Mouse (Mus musculus) midbrain, embryonic 14.5 days (tissue): Measurements from ENCODE around the gene Phf20. TPM values are rescaled to one million over a fixed set of nuclear protein-coding genes. Genes with fewer than 3 reads are reported as not detected.

Experiments used
- ATAC-seq: fragments of 200-750 bp; cut with Nextera tagmentation; 2 replicates; pipeline ENCODE4 v1.8.0; 2017; ENCODE audit warnings: moderate number of reproducible peaks, moderate library complexity; ENCODE audit not compliant: low FRiP score, low TSS enrichment
- DNase-seq: peaks from one replicate; pipeline ENCODE4 v3.0.0-alpha.2; 2015
- H3K27ac ChIP-seq: fragments of 300-500 bp; sonication (generic); replicated peaks from 2 replicates; pipeline ENCODE4 v1.5.1; 2014; ENCODE audit warnings: mild to moderate bottlenecking, low read depth, low read length, moderate library complexity
- H3K27me3 ChIP-seq: fragments of 300-500 bp; sonication (generic); 2 replicates; pipeline ENCODE4 v1.6.1; 2014; ENCODE audit warnings: low read length, control low read depth, mixed read lengths; ENCODE audit not compliant: control insufficient read depth, insufficient read depth
- H3K36me3 ChIP-seq: fragments of 300-500 bp; sonication (generic); 2 replicates; pipeline ENCODE4 v1.6.1; 2014; ENCODE audit warnings: low read length, control low read depth; ENCODE audit not compliant: control insufficient read depth, insufficient read depth
- H3K4me1 ChIP-seq: fragments of 300-500 bp; sonication (generic); 2 replicates; pipeline ENCODE4 v1.6.1; 2014; ENCODE audit warnings: mild to moderate bottlenecking, antibody characterized with exemption, low read length, control low read depth; ENCODE audit not compliant: control insufficient read depth, insufficient read depth
- H3K4me2 ChIP-seq: fragments of 300-500 bp; sonication (generic); 2 replicates; pipeline ENCODE4 v1.6.1; 2014; ENCODE audit warnings: mild to moderate bottlenecking, low read length, moderate library complexity
- H3K4me3 ChIP-seq: fragments of 300-500 bp; sonication (generic); replicated peaks from 2 replicates; pipeline ENCODE4 v1.5.1; 2014; ENCODE audit warnings: low read depth, low read length
- H3K9ac ChIP-seq: fragments of 300-500 bp; sonication (generic); replicated peaks from 2 replicates; pipeline ENCODE4 v1.6.1; 2014; ENCODE audit warnings: mild to moderate bottlenecking, low read length, moderate library complexity
- H3K9me3 ChIP-seq: fragments of 300-500 bp; sonication (generic); 2 replicates; pipeline ENCODE4 v1.6.1; 2016; ENCODE audit warnings: low read length, control low read depth, mixed read lengths; ENCODE audit not compliant: control insufficient read depth
- WGBS: fragments of 180-500 bp; shearing (Covaris S2); extraction: QIAGEN DNeasy Blood & Tissue Kit; methylation state at CpG from one replicate; pipeline ENCODE4 v1.1.7; 2014; 5-methylcytosine and 5-hydroxymethylcytosine counted together
- microRNA-seq: library from miRNA; unstranded; fragments of <30 nt; microRNA quantifications from one replicate; pipeline ENCODE4, GENCODE M21; 2016
- polyA plus RNA-seq: library from polyadenylated mRNA; unstranded; fragments of >200 nt; fragmentation: Nextera tagmentation; extraction: Ambion mirVana; gene quantifications from 2 replicates; pipeline ENCODE4 v1.2.1, GENCODE M21; 2014

The Phf20 gene
- polyA plus RNA-seq, 1 experiment from 2014 or later = 120 TPM

- no peak for ATAC-seq
- Histone ChIP-seq H3K27ac (no peak overlapping the region), H3K4me1 (peaks cover 3% of the 10 kb centered on the region; the same call in 1 of the 2 replicates), H3K4me3 (no peak overlapping the region), H3K36me3 (no peaks in the 10 kb centered on the region), H3K4me2 (no peak overlapping the region), H3K9me3 (no peaks in the 10 kb centered on the region), H3K27me3 (no peaks in the 10 kb centered on the region), H3K9ac (no peak overlapping the region)
- no peak for DNase-seq
- 80% methylated on average over 8 of the region's 8 CpGs for WGBS
Observed at GRCm38 (mm10) chr2:156352413-156353165, 156.3 kb downstream of the Phf20 start.

- no peak for ATAC-seq
- H3K27me3 ChIP-seq = no peaks in the 10 kb centered on the region
- H3K9me3 ChIP-seq = no peaks in the 10 kb centered on the region
- H3K36me3 ChIP-seq = no peaks in the 10 kb centered on the region
- DNase-seq = peak; percentile 17
- 0 out of 2 replicates have a peak overlapping the region, but pooled peaks have one; percentile 32 for H3K27ac ChIP-seq
- WGBS = 55% methylated on average over 7 of the region's 7 CpGs
- H3K9ac ChIP-seq = no peak overlapping the region
- peaks cover 3% of the 10 kb centered on the region; the same call in 1 of the 2 replicates for H3K4me1 ChIP-seq
- no peak overlapping the region for H3K4me3 ChIP-seq
- H3K4me2 ChIP-seq = no peak overlapping the region
Observed at GRCm38 (mm10) chr2:156353265-156353692, 157.0 kb downstream of the Phf20 start.

GRCm38 (mm10) chr2:156356031-156356430 lies 159.8 kb downstream of the Phf20 start:
- H3K36me3 ChIP-seq = no peaks in the 10 kb centered on the region
- peak; percentile 61 for DNase-seq
- 45% methylated on average over 7 of the region's 7 CpGs for WGBS
- H3K4me3 ChIP-seq = no peak overlapping the region
- H3K4me1 ChIP-seq = peaks cover 3% of the 10 kb centered on the region; the same call in 1 of the 2 replicates
- no peak overlapping the region for H3K27ac ChIP-seq
- no peak overlapping the region for H3K4me2 ChIP-seq
- no peaks in the 10 kb centered on the region for H3K27me3 ChIP-seq
- H3K9me3 ChIP-seq = no peaks in the 10 kb centered on the region
- ATAC-seq = no peak
- no peak overlapping the region for H3K9ac ChIP-seq

Small RNAs within 50 kb of the gene (microRNA-seq; reads per million reads assigned to microRNA genes)
- gene Gm22759 = not detected

Other genes starting within 250 kb of the Phf20 start
- 10.6 and 12.8 TPM in 2 replicates for gene Cep250, start 240.0 kb upstream of the Phf20 start, polyA plus RNA-seq
- 1.5 and 1.7 TPM in 2 replicates for gene 6430550D23Rik, start 188.5 kb upstream of the Phf20 start, polyA plus RNA-seq
- gene Ergic3, start 188.4 kb upstream of the Phf20 start, polyA plus RNA-seq = 379 and 435 TPM in 2 replicates
- 0.09 TPM in 1 of 2 replicates, not detected in the other for gene Fer1l4, start 143.5 kb upstream of the Phf20 start, polyA plus RNA-seq
- 4.7 and 6.0 TPM in 2 replicates for gene Spag4, start 131.3 kb upstream of the Phf20 start, polyA plus RNA-seq
- gene Cpne1, start 84.5 kb upstream of the Phf20 start, polyA plus RNA-seq = 21.4 and 23.2 TPM in 2 replicates
- gene Rbm12, start 84.5 kb upstream of the Phf20 start, polyA plus RNA-seq = 23.6 and 34.0 TPM in 2 replicates
- 5.8 and 19.2 TPM in 2 replicates for gene Gm28036, start 69.4 kb upstream of the Phf20 start, polyA plus RNA-seq
- gene Romo1, start 52.4 kb upstream of the Phf20 start, polyA plus RNA-seq = 413 and 563 TPM in 2 replicates
- 29.7 and 30.8 TPM in 2 replicates for gene Nfs1, start 52.3 kb upstream of the Phf20 start, polyA plus RNA-seq
- 484 and 514 TPM in 2 replicates for gene Rbm39, start 16.2 kb upstream of the Phf20 start, polyA plus RNA-seq
- 6.9 and 7.9 TPM in 2 replicates for gene Cnbd2, start 115.8 kb downstream of the Phf20 start, polyA plus RNA-seq
- gene Scand1, start 116.2 kb downstream of the Phf20 start, polyA plus RNA-seq = 93.3 and 102 TPM in 2 replicates
- 20.9 and 26.1 TPM in 2 replicates for gene Epb41l1, start 224.4 kb downstream of the Phf20 start, polyA plus RNA-seq